Mouse (Mus musculus): ENCODE measurements around the gene Sorbs1. TPM values are rescaled to one million over a fixed set of nuclear protein-coding genes. Genes with fewer than 3 reads are reported as not detected.

Sorbs1 gene
- polyA plus RNA-seq, 1 experiment from 2014 or later = 46.5 TPM

GRCm38 (mm10) chr19:40490765-40491164 lies 22.8 kb downstream of the Sorbs1 start:
- DNase-seq (ENCODE audit: low spot score) (peak; percentile 49), ATAC-seq (replicated peaks; ENCODE audit: low FRiP score, low read depth) (no peak)
- H3K4me1 ChIP-seq (replicated peaks; ENCODE audit: insufficient read depth, low read length) = peaks cover 31% of the 10 kb centered on the region
- 43% methylated on average over 8 of the region's 8 CpGs for WGBS
- H3K9me3 ChIP-seq (replicated peaks; ENCODE audit: low read length) = no peaks in the 10 kb centered on the region
- no peak overlapping the region for H3K4me2 ChIP-seq (ENCODE audit: low read length)
- 0 out of 2 replicates have a peak overlapping the region, but pooled peaks have one; percentile 5 for H3K27ac ChIP-seq
- H3K4me3 ChIP-seq (replicated peaks; ENCODE audit: low read depth, low read length) = no peak overlapping the region
- no peaks in the 10 kb centered on the region for H3K36me3 ChIP-seq (ENCODE audit: insufficient read depth, low read length)
- no peak overlapping the region for H3K9ac ChIP-seq (ENCODE audit: low read depth, low read length)
- no peak for TF ChIP-seq CTCF (IDR thresholded peaks at IDR 0.05; ENCODE audit: low read depth)
- H3K27me3 ChIP-seq (ENCODE audit: insufficient read depth, low read length) = no peaks in the 10 kb centered on the region

GRCm38 (mm10) chr19:40489633-40490032 lies 23.9 kb downstream of the Sorbs1 start:
- no peak overlapping the region for H3K4me3 ChIP-seq (replicated peaks; ENCODE audit: low read depth, low read length)
- no peaks in the 10 kb centered on the region for H3K9me3 ChIP-seq (replicated peaks; ENCODE audit: low read length)
- peaks cover 31% of the 10 kb centered on the region for H3K4me1 ChIP-seq (replicated peaks; ENCODE audit: insufficient read depth, low read length)
- no peaks in the 10 kb centered on the region for H3K36me3 ChIP-seq (ENCODE audit: insufficient read depth, low read length)
- no peak overlapping the region for H3K4me2 ChIP-seq (ENCODE audit: low read length)
- H3K9ac ChIP-seq (ENCODE audit: low read depth, low read length) = no peak overlapping the region
- WGBS = 64% methylated on average over 6 of the region's 6 CpGs
- ATAC-seq (replicated peaks; ENCODE audit: low FRiP score, low read depth) = no peak
- no peaks in the 10 kb centered on the region for H3K27me3 ChIP-seq (ENCODE audit: insufficient read depth, low read length)
- 0 out of 2 replicates have a peak overlapping the region, but pooled peaks have one; percentile 5 for H3K27ac ChIP-seq
- no peak for TF ChIP-seq CTCF (IDR thresholded peaks at IDR 0.05; ENCODE audit: low read depth)
- DNase-seq (ENCODE audit: low spot score) = no peak

- H3K27me3 ChIP-seq (ENCODE audit: insufficient read depth, low read length) = no peaks in the 10 kb centered on the region
- 57% methylated on average over 8 of the region's 8 CpGs for WGBS
- no peak overlapping the region for H3K9ac ChIP-seq (ENCODE audit: low read depth, low read length)
- TF ChIP-seq CTCF (IDR thresholded peaks at IDR 0.05; ENCODE audit: low read depth) = no peak
- DNase-seq (ENCODE audit: low spot score) (no peak), ATAC-seq (replicated peaks; ENCODE audit: low FRiP score, low read depth) (no peak)
- H3K36me3 ChIP-seq (ENCODE audit: insufficient read depth, low read length) = no peaks in the 10 kb centered on the region
- peaks cover 31% of the 10 kb centered on the region for H3K4me1 ChIP-seq (replicated peaks; ENCODE audit: insufficient read depth, low read length)
- no peak overlapping the region for H3K4me3 ChIP-seq (replicated peaks; ENCODE audit: low read depth, low read length)
- H3K9me3 ChIP-seq (replicated peaks; ENCODE audit: low read length) = no peaks in the 10 kb centered on the region
- H3K27ac ChIP-seq = peak overlapping the region; percentile 57; the same call in 1 of the 2 replicates
- no peak overlapping the region for H3K4me2 ChIP-seq (ENCODE audit: low read length)
These were observed 24.6 kb downstream of the Sorbs1 start for GRCm38 (mm10) chr19:40488853-40489454.

DNA sequence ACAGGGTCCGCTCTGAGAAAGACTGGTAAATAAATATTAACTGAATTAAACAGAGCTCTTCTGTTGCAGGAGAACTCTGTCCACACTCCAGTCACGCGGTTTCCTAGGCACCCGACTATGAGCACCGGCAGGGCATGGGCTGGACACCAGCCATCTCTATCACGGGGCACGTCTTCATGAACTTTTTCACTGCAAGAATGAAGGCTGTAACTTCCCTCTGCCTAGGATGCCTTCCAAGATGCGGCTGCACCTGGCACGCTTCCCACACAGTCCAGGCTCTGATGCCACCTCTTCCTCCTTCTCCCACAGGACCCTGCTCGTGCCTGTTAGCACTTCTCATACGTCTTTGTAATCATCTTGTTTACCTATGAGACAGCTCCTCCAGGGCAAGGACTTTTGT lies 26.0 kb downstream of the Sorbs1 start:
- WGBS = 35% methylated on average over 11 of the region's 11 CpGs
- ATAC-seq (replicated peaks; ENCODE audit: low FRiP score, low read depth) (peak; percentile 81), DNase-seq (ENCODE audit: low spot score) (peak; percentile 44)
- H3K4me2 ChIP-seq (ENCODE audit: low read length) = no peak overlapping the region; the same call in 1 of the 2 replicates
- no peak overlapping the region for H3K27ac ChIP-seq
- no peak overlapping the region for H3K9ac ChIP-seq (ENCODE audit: low read depth, low read length)
- H3K9me3 ChIP-seq (replicated peaks; ENCODE audit: low read length) = no peaks in the 10 kb centered on the region
- H3K4me1 ChIP-seq (replicated peaks; ENCODE audit: insufficient read depth, low read length) = peaks cover 28% of the 10 kb centered on the region
- no peaks in the 10 kb centered on the region for H3K36me3 ChIP-seq (ENCODE audit: insufficient read depth, low read length)
- H3K27me3 ChIP-seq (ENCODE audit: insufficient read depth, low read length) = no peaks in the 10 kb centered on the region
- H3K4me3 ChIP-seq (replicated peaks; ENCODE audit: low read depth, low read length) = no peak overlapping the region
- no peak for TF ChIP-seq CTCF (IDR thresholded peaks at IDR 0.05; ENCODE audit: low read depth)

- 80% methylated on average over 6 of the region's 6 CpGs for WGBS
- no peak for TF ChIP-seq CTCF (IDR thresholded peaks at IDR 0.05; ENCODE audit: low read depth)
- ATAC-seq (replicated peaks; ENCODE audit: low FRiP score, low read depth) = no peak
- Histone ChIP-seq H3K9ac (ENCODE audit: low read depth, low read length) (no peak overlapping the region), H3K4me2 (ENCODE audit: low read length) (no peak overlapping the region), H3K27me3 (ENCODE audit: insufficient read depth, low read length) (no peaks in the 10 kb centered on the region), H3K27ac (no peak overlapping the region), H3K4me1 (replicated peaks; ENCODE audit: insufficient read depth, low read length) (peaks cover 13% of the 10 kb centered on the region; the same call in 1 of the 2 replicates), H3K36me3 (ENCODE audit: insufficient read depth, low read length) (no peaks in the 10 kb centered on the region), H3K9me3 (replicated peaks; ENCODE audit: low read length) (no peaks in the 10 kb centered on the region), H3K4me3 (replicated peaks; ENCODE audit: low read depth, low read length) (no peak overlapping the region)
- DNase-seq (ENCODE audit: low spot score) = no peak
These were observed 32.5 kb downstream of the Sorbs1 start for GRCm38 (mm10) chr19:40481115-40481514.

- Histone ChIP-seq H3K4me1 (replicated peaks; ENCODE audit: insufficient read depth, low read length) (peaks cover 13% of the 10 kb centered on the region; the same call in 1 of the 2 replicates), H3K9me3 (replicated peaks; ENCODE audit: low read length) (no peaks in the 10 kb centered on the region), H3K4me2 (ENCODE audit: low read length) (no peak overlapping the region), H3K27ac (peak overlapping the region; percentile 56; the same call in 1 of the 2 replicates), H3K9ac (ENCODE audit: low read depth, low read length) (no peak overlapping the region), H3K27me3 (ENCODE audit: insufficient read depth, low read length) (no peaks in the 10 kb centered on the region), H3K36me3 (ENCODE audit: insufficient read depth, low read length) (no peaks in the 10 kb centered on the region), H3K4me3 (replicated peaks; ENCODE audit: low read depth, low read length) (no peak overlapping the region)
- 62% methylated on average over 10 of the region's 10 CpGs for WGBS
- TF ChIP-seq CTCF (IDR thresholded peaks at IDR 0.05; ENCODE audit: low read depth) = no peak
- no peak; the same call in 1 of the 2 replicates for ATAC-seq (replicated peaks; ENCODE audit: low FRiP score, low read depth)
- DNase-seq (ENCODE audit: low spot score) = peak; percentile 48
These were observed 35.4 kb downstream of the Sorbs1 start for GRCm38 (mm10) chr19:40478161-40478575.
